Mouse (Mus musculus) thymus, postnatal 4 days (tissue): Measurements from ENCODE around the gene Mybphl.

Experiments
- DNase-seq: peaks from one replicate; pipeline ENCODE4 v3.0.0; 2021

Gene Mybphl

DNA sequence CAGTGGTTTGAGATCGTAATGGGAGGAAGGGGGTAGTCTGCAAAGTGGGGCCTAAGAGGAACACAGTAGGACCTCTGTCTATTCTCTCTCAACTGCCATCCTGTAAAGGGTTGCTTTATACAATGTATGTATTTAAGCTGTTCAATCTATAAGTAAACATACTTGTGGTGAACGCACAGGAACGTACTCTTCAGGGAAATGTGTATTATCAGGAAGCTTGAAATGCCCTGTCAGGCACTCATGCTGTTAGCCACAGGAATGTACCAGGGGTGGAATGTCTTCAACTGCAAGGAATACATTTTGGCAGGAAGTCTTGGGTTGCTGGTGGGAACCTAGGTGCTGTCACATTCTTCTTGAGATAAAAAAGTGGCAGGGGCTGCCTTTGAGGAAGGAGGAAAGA lies 8.0 kb downstream of the Mybphl start:
- no peak for DNase-seq

DNA sequence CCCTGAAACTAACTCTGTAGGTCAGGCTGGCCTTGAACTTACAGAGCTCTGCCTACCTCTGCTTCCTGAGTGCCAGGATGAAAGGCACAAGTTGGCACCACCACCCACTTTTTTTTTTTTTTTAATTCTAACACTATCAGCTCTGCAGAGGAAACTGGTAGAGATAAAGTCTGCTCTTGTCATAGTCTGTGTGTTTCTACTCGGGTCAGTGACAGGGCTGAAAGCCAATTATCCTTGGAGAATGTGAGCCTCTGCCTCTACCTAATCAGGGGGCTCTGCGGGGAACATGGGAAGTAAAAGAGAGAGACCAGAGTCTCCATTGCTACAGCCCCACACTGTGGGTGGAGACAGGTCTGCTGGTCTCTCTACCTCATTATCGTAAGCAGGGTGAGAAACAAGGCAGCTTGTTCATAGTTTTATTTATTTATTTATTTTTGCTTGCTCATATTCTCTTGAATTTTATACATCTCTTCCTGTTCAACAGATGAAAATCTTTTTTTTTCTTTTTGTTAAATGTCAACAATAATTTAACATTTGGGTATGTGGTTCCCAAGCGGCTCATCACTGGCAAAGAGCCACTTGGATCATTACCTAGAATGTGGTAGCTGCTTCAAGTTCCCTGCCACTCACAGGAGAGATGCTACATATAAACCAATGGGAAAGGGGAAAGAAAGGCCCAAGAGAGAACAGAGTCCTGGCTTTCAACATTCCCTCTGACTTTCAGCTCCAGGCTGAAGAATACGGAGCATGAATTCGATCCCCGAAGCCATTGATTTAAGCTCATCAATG lies 14.4 kb downstream of the Mybphl start:
- DNase-seq = no peak

GRCm38 (mm10) chr3:108380695-108381094 lies 16.0 kb downstream of the Mybphl start:
- DNase-seq = peak; percentile 49

DNA sequence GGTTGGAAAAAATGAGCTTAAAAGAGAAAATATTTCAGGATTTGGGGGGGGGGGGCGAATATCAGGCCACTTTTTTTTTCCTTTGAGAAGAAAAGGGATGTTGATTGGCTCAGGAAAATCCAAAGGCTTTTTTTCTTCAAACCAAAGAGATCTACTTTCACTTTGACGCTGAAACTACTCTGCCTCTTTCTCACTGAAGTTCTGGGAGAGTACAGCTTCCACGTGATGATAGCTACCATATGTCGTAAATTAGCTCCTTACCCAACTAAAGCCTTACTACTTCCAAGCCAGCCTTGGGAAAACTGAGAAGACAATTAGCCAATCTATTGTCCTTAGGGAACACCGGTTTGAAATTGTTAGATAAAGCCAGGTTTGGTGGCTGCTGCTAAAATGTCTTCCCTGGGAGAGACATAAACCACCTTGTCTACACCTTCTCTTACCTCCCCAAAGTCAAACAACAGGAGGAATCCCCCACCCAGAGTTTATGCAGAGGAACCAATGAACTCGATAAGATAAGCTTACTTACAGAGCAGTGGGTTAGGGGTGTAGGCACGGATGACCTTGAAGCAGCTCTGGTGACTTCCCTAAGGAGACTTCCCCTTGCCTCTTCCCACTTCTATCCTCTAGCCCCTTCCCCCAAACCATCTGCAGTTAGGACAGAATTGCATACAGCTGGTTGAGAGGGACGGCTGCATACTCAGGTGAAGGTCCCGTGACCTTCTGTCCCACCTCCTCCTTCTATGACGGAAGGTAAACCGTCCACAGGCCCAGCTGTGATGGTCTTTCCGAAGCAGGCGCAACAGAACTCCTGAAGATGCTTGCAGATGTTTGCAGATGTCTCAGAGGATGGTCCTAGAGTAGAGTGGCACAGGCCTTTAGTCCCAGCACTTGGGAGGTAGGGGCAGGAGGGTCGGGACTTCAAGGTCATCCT lies 17.5 kb downstream of the Mybphl start:
- DNase-seq = no peak

DNA sequence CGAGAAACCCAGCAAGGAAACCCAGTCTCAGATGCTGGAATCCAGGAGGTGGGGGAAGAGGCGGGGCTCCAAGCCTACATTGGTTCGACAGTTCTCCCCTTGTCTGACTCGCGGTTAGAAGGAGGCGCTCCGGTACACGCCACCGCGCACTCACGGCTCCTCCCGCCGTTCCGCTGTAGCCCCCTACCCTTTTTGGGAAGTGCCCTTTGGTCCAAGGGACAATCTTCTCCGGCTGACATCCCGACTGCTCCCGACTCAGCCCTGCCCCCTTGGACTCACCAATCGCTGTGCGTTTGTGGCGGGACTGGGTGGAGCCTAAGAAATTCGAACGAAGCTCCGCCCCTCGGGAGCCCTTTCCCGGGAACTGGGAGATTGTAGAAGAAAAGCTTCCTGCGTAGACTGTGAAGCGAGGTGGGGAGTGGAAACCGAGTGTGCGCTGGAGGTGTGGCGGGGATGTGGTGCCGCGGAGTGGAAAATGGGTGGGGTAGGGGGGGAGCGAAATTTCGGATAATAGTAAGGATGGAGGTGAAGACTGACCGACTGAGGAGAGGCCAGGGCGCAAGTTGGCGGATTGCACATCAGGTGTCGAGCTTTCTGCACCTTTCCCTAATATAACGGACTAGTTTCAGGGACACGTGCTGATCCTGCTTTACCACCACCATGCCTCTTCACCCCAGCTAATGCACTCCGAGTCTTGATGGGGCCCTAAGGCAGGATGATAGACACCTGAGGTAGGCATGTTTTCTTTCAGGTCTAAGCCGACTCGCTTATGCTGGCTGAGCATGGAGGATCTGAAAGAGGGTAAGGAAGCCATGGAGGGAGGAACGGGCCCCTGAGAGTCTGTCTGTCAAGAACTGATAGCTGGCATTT lies 19.0 kb downstream of the Mybphl start, which contains the start of gene Psrc1:
TSS of gene Psrc1 (plus strand) at position 355 of the 870 bp plus-strand sequence.
- DNase-seq = peak; percentile 81

- DNase-seq = no peak
Observed at GRCm38 (mm10) chr3:108384425-108384824, 19.7 kb downstream of the Mybphl start.

DNA sequence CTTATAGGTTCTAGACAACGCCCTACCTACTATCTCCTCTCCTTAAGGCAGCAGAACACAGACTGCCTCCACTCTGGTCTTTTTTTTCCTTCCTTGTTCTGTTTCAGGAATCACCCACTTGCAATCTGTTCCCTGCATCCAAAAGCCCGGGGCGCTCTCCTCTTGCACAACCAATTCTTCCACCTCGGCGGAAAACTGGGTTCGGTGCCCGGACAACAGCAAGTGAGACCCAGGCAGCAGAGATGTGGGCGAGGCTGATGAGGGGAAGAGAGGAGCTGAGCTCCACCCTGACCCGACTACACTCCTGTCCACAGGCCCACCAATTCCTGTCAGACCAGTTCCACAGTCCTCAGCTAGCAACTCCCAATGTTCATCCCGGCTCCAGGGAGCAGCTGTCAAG lies 21.5 kb downstream of the Mybphl start:
- DNase-seq = no peak

DNA sequence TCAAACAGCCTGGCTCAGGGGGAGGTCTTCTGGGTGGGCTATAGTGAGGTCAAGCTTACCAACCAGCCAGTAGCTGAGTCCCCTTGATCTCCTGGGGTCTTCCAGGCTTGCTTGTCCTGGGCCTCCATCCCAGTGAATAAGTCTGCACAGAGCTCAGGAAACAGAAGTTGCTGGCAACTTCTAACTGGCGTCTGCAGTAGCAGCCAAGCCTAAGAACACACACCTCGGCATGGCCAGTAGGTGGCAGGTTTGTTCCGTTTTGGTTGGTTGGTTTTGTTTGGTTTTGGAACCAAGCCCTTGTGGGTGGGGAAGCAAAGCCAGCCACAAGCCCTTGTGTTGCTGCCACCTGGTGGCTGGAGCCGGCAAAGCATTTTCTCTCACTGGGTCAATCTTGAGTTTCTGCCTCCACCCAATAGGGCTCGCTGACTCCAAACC lies 24.4 kb downstream of the Mybphl start:
- peak; percentile 98 for DNase-seq

- peak; percentile 9 for DNase-seq
Observed at GRCm38 (mm10) chr3:108392299-108392698, 27.6 kb downstream of the Mybphl start.

DNA sequence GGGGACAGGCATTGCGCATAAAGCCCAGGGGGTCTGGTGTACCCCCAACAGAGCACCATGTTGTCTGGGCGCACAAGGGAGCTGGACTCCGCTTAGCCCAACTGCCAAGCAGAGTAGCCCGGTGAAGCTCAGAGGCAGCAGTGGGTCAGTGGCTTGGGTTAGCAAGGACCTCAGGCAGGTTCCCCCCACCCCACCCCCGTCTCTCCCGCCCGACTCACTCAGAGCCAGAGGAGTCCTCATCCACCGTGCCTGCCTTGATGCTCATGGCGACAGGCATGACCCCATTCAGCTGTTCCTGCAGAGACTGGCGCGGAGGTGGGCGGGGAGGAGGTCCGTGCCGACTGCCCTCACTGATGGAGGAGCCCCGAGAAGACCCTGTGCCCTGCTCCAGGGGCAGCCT lies 28.1 kb downstream of the Mybphl start:
- DNase-seq = peak; percentile 5

GRCm38 (mm10) chr3:108398281-108398680 lies 33.6 kb downstream of the Mybphl start:
- no peak for DNase-seq

DNA sequence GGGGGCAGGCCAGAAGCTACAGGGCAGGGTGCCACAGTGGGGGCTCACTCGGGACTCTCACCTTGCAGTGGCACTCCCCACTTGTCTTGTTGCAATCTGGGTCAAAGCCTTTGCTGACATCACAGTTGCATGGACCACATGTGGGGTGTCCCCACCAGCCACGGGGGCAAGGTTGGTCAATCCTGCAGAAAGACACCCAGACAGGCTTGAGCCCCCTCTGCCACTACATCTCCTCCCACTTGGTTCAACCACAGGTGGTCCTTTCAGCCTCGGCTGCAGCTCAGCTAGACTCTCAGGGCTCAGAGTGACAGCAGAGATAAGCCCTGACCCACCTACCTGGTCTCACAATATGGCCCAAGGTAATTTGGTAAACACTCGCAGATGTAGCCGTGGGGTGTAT lies 35.7 kb downstream of the Mybphl start:
- no peak for DNase-seq

DNA sequence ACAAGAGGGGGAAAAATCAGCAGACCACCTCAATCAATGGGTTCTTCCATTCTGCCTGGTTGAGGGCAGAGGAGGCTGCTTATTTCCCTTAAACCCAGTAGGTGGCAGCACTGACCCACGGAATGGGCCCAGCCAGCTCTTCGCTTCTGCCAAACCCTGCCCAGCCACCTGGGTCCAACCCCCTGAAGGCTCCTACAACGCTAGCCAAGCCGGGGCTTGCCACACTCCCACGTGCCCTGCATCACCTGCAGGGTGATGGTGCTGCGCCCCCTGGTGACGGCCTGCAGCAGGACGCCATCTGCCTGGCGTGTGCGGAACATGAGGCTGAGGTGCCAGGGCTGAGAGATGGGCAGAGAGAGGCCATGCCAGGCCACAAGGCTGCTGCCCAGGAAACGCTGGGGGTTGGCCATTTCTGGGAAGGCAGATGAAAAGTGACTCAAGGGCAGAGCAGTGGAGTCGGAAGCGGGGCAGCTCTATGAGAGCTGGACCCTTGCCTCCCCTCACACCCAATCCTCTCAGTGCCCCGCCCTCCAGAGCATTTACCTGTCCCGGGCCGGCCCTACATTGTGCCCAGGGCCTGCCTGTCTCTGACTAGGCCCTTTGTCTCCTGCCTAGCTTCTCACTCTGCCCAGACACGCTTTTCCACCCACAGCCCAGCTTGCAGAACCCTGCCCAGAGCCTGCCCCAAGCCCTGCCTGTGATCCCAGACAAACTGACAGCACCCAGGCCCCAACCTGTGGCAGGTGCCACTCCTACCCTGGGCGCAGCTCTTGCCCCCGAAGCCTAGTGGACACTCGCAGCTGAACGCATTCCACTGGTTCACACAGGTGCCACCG lies 37.2 kb downstream of the Mybphl start:
- DNase-seq = peak; percentile 98

DNA sequence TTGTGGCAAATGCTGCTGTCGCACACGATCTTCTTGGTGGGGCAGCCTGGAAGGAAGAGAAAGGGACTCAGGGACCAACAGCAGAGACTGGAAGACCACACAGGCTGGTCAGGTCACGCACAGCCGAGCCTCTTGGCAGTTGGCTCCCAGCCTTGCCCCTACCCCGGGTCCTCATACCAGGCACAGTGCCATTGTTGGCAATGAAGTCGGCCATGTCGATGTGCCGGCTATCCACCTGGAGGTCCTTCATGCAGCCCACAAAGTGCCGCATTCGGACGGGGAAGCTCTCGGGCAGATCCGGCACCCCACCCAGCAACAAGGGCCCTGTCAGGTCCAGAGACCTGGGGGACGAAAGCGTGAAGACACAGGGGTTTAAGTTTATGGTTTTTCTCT lies 37.8 kb downstream of the Mybphl start:
- DNase-seq = no peak

GRCm38 (mm10) chr3:108405536-108406305 lies 41.0 kb downstream of the Mybphl start:
- no peak for DNase-seq

DNA sequence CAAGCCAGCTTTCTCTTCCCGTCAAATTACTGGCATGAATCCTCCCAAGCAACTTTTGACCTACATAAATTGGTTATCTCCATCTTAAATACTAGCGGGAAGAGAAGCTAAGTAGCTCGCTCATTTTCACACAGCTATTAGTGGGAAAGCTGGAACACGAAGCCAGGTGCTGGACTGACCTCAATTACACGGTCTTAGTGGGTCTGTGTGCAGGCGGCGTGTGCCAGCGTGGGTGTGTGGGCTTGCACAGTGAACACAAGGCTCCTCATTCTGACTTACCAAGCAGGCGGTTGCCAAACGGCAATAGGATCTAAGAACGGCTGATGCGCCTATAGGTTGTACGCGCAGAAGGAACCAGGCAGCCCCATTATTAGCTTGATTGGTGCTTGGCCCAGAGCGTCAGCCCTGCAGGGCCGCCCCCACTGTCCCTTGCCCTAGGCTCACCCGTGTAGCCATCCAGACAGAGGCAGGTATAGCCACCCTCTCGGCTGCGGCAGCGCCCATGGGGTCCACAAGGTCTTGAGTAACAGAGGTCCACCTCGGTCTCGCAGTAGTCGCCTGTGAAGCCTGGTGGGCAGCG lies 41.7 kb downstream of the Mybphl start:
- DNase-seq = no peak

GRCm38 (mm10) chr3:108408517-108409008 lies 43.9 kb downstream of the Mybphl start:
- no peak for DNase-seq

GRCm38 (mm10) chr3:108409656-108410358 lies 45.1 kb downstream of the Mybphl start:
- no peak for DNase-seq

DNA sequence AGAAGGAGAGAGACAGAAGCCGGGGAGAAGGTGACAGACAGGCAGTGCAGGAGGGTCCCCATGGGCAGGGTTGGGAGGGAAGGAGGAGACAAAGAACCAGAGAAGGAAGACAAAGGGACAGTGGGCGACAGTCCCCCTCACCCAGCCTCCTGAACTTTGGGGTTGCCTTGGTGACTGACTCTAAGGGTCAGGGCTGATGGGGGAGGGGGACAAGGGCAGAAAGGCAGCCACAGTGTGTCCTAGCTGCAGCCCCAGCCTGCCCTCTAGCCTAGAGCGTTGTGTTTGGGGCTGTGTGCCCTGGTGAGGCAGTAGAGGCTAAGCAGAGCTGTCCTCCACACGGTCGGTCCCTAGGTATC lies 45.6 kb downstream of the Mybphl start:
- no peak for DNase-seq
